Mouse (Mus musculus) embryonic facial prominence, embryonic 11.5 days (tissue): ENCODE results near the gene Zfp664. TPM values are rescaled to one million over a fixed set of nuclear protein-coding genes. Genes with fewer than 3 reads are reported as not detected.

Experiments used
- ATAC-seq: fragments of 200-750 bp; cut with Nextera tagmentation; replicated peaks from 2 replicates; pipeline ENCODE4 v1.8.0; 2017; ENCODE audit warnings: low read depth; ENCODE audit not compliant: insufficient number of reproducible peaks, low FRiP score, low TSS enrichment
- DNase-seq: peaks from one replicate; pipeline ENCODE4 v3.0.0-alpha.2; 2015; ENCODE audit warnings: low spot score
- H3K27ac ChIP-seq: fragments of 300-500 bp; sonication (generic); replicated peaks from 2 replicates; pipeline ENCODE4 v1.5.1; 2014; ENCODE audit warnings: mild to moderate bottlenecking, low read depth, low read length, control low read depth
- H3K27me3 ChIP-seq: fragments of 300-500 bp; sonication (generic); 2 replicates; pipeline ENCODE4 v1.6.1; 2014; ENCODE audit warnings: mild to moderate bottlenecking, low read length, moderate library complexity, mixed read lengths; ENCODE audit not compliant: control insufficient read depth, insufficient read depth
- H3K36me3 ChIP-seq: fragments of 300-500 bp; sonication (generic); replicated peaks from 2 replicates; pipeline ENCODE4 v1.6.1; 2014; ENCODE audit warnings: low read depth, mild to moderate bottlenecking, low read length, moderate library complexity, mixed read lengths; ENCODE audit not compliant: control insufficient read depth, insufficient read depth
- H3K4me1 ChIP-seq: fragments of 300-500 bp; sonication (generic); 2 replicates; pipeline ENCODE4 v1.6.1; 2014; ENCODE audit warnings: low read length, mixed read lengths; ENCODE audit not compliant: control insufficient read depth, insufficient read depth
- H3K4me2 ChIP-seq: fragments of 300-500 bp; sonication (generic); 2 replicates; pipeline ENCODE4 v1.6.1; 2014; ENCODE audit warnings: low read depth, mild to moderate bottlenecking, control low read depth, low read length, moderate library complexity
- H3K4me3 ChIP-seq: fragments of 300-500 bp; sonication (generic); 2 replicates; pipeline ENCODE4 v1.5.1; 2014; ENCODE audit warnings: low read depth, low read length, control low read depth
- H3K9ac ChIP-seq: fragments of 300-500 bp; sonication (generic); replicated peaks from 2 replicates; pipeline ENCODE4 v1.6.1; 2014; ENCODE audit warnings: mild to moderate bottlenecking, control low read depth, low read length
- H3K9me3 ChIP-seq: fragments of 300-500 bp; sonication (generic); replicated peaks from 2 replicates; pipeline ENCODE4 v1.6.1; 2016; ENCODE audit warnings: mild to moderate bottlenecking, low read length, inconsistent platforms, mixed read lengths; ENCODE audit not compliant: control insufficient read depth
- WGBS: fragments of 180-500 bp; shearing (Covaris S2); extraction: QIAGEN DNeasy Blood & Tissue Kit; methylation state at CpG from one replicate; pipeline ENCODE4 v1.1.7; 2014; 5-methylcytosine and 5-hydroxymethylcytosine counted together
- polyA plus RNA-seq: library from polyadenylated mRNA; unstranded; fragments of >200 nt; fragmentation: Nextera tagmentation; extraction: Ambion mirVana; gene quantifications from 2 replicates; pipeline ENCODE4 v1.2.1, GENCODE M21; 2014

The Zfp664 gene
- polyA plus RNA-seq = 126 and 140 TPM in 2 replicates

- H3K4me3 ChIP-seq = peak within 1 kb of the TSS; percentile 97
- peak within 1 kb of the TSS; percentile 88 for H3K27ac ChIP-seq
- peaks cover 2% of the 10 kb centered on the region; the same call in 1 of the 2 replicates for H3K36me3 ChIP-seq
- H3K4me2 ChIP-seq = peak within 1 kb of the TSS; percentile 99
- H3K9ac ChIP-seq = peak within 1 kb of the TSS; percentile 94
- peaks cover 2% of the 10 kb centered on the region for H3K27me3 ChIP-seq
- peak; percentile 92 for ATAC-seq
- WGBS = under 1% methylated on average over 83 of the region's 103 CpGs
- no peaks in the 10 kb centered on the region for H3K9me3 ChIP-seq
- peak; percentile 100 for DNase-seq
- H3K4me1 ChIP-seq = no peaks in the 10 kb centered on the region; the same call in none of the 2 replicates
These were observed at the start of gene Zfp664, which contains the start of gene Ccdc92 for GRCm38 (mm10) chr5:124862013-124862866. Gene Zfp664, plus strand, starts transcription at chr5:124862691. Gene Ccdc92, minus strand, starts transcription at chr5:124862424.

GRCm38 (mm10) chr5:124814797-124815196 is 47.7 kb upstream of the Zfp664 start:
- H3K9ac ChIP-seq = no peak overlapping the region

GRCm38 (mm10) chr5:124817050-124817449 is 45.4 kb upstream of the Zfp664 start:
- no peak for ATAC-seq

More at GRCm38 (mm10) chr5:124814797-124815196, 47.7 kb upstream of the Zfp664 start:
- H3K27me3 ChIP-seq = no peaks in the 10 kb centered on the region
- DNase-seq (no peak), ATAC-seq (no peak)
- H3K4me2 ChIP-seq = no peak overlapping the region
- 58% methylated on average over 5 of the region's 5 CpGs for WGBS
- no peaks in the 10 kb centered on the region for H3K4me1 ChIP-seq
- no peak overlapping the region for H3K4me3 ChIP-seq
- no peaks in the 10 kb centered on the region for H3K9me3 ChIP-seq
- no peak overlapping the region for H3K27ac ChIP-seq
- H3K36me3 ChIP-seq = no peaks in the 10 kb centered on the region

GRCm38 (mm10) chr5:124822128-124822894 is 40.2 kb upstream of the Zfp664 start:
- H3K27me3 ChIP-seq = no peaks in the 10 kb centered on the region
- 86% methylated on average over 18 of the region's 18 CpGs for WGBS
- no peak overlapping the region for H3K9ac ChIP-seq
- H3K27ac ChIP-seq = no peak overlapping the region
- ATAC-seq (no peak), DNase-seq (no peak)
- no peaks in the 10 kb centered on the region for H3K36me3 ChIP-seq
- no peaks in the 10 kb centered on the region for H3K9me3 ChIP-seq
- no peaks in the 10 kb centered on the region for H3K4me1 ChIP-seq
- no peak overlapping the region for H3K4me3 ChIP-seq
- no peak overlapping the region for H3K4me2 ChIP-seq

More at GRCm38 (mm10) chr5:124817050-124817449, 45.4 kb upstream of the Zfp664 start:
- no peaks in the 10 kb centered on the region for H3K9me3 ChIP-seq
- no peak overlapping the region for H3K9ac ChIP-seq
- no peaks in the 10 kb centered on the region for H3K4me1 ChIP-seq
- H3K4me3 ChIP-seq = no peak overlapping the region
- H3K27ac ChIP-seq = no peak overlapping the region
- no peaks in the 10 kb centered on the region for H3K36me3 ChIP-seq
- H3K4me2 ChIP-seq = no peak overlapping the region
- WGBS = 86% methylated on average over 15 of the region's 15 CpGs
- no peaks in the 10 kb centered on the region for H3K27me3 ChIP-seq
- no peak for DNase-seq

- Histone ChIP-seq H3K36me3 (no peaks in the 10 kb centered on the region), H3K27ac (no peak overlapping the region), H3K4me3 (no peak overlapping the region), H3K9ac (no peak overlapping the region), H3K4me1 (no peaks in the 10 kb centered on the region), H3K4me2 (no peak overlapping the region), H3K9me3 (no peaks in the 10 kb centered on the region), H3K27me3 (no peaks in the 10 kb centered on the region)
- 93% methylated on average over 12 of the region's 12 CpGs for WGBS
- DNase-seq (no peak), ATAC-seq (no peak)
These were observed 32.2 kb upstream of the Zfp664 start for GRCm38 (mm10) chr5:124830331-124830730.

- WGBS = 91% methylated on average over 15 of the region's 15 CpGs
- H3K36me3 ChIP-seq = no peaks in the 10 kb centered on the region; the same call in 1 of the 2 replicates
- H3K27me3 ChIP-seq = no peaks in the 10 kb centered on the region
- no peak overlapping the region for H3K4me2 ChIP-seq
- no peak for ATAC-seq
- DNase-seq = no peak
- no peak overlapping the region for H3K27ac ChIP-seq
- no peaks in the 10 kb centered on the region for H3K9me3 ChIP-seq
- H3K4me3 ChIP-seq = no peak overlapping the region
- H3K4me1 ChIP-seq = no peaks in the 10 kb centered on the region
- H3K9ac ChIP-seq = no peak overlapping the region
These were observed 27.3 kb upstream of the Zfp664 start for GRCm38 (mm10) chr5:124835218-124835617.

GRCm38 (mm10) chr5:124836075-124836474 is 26.4 kb upstream of the Zfp664 start:
- Histone ChIP-seq H3K4me2 (no peak overlapping the region), H3K27ac (no peak overlapping the region), H3K36me3 (no peaks in the 10 kb centered on the region; the same call in 1 of the 2 replicates), H3K9ac (no peak overlapping the region), H3K4me1 (no peaks in the 10 kb centered on the region), H3K4me3 (no peak overlapping the region), H3K9me3 (no peaks in the 10 kb centered on the region), H3K27me3 (no peaks in the 10 kb centered on the region)
- ATAC-seq (no peak), DNase-seq (no peak)
- 89% methylated on average over 10 of the region's 10 CpGs for WGBS
